Mouse (Mus musculus): Measurements from ENCODE around the gene Egr4.

DNA sequence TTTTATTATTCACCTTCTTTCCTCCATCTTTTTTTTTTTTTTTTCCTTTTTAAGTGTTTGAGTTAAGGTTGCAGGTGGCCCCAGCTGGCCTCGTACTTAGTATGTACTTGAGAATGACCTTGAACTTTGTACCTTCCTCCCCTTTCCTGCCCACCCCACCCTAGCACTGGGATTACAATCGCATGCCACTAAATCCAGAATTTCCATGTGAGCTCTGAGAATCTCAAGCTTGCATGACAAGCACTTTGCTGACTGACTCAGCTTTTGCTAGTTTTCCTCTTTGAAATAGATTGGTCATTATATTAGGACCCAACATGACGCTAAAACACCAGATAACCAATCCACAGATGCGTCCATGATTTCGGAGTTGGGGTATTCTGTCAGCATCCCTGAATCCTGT, 8.6 kb upstream of the Egr4 start:
- TF ChIP-seq CTCF (IDR thresholded peaks at IDR 0.05), result no peak
- TF ChIP-seq EP300 (IDR thresholded peaks at IDR 0.05), result no peak
